Mouse (Mus musculus) G1E (cell line): ENCODE results near the gene Hist2h3c1. TPM values are rescaled to one million over a fixed set of nuclear protein-coding genes. Genes with fewer than 3 reads are reported as not detected.
"Not testable (repeated sequence)": the region's sequence is repeated elsewhere in the genome, so short reads cannot be mapped to it uniquely, and the experiment has no call there.

Experiments used
- ATAC-seq: 2 replicates; pipeline ENCODE4 v1.8.0; 2016; ENCODE audit warnings: mild to moderate bottlenecking; ENCODE audit not compliant: insufficient number of reproducible peaks, poor library complexity, low FRiP score, severe bottlenecking; ENCODE audit errors: extremely low read depth
- DNase-seq: peaks from one replicate; pipeline ENCODE4 v3.0.0; 2012; ENCODE audit warnings: low spot score
- H3K27me3 ChIP-seq: 2 replicates; pipeline ENCODE4 v1.6.1; 2012; ENCODE audit warnings: mild to moderate bottlenecking, low read length, inconsistent platforms; ENCODE audit not compliant: insufficient read depth
- H3K36me3 ChIP-seq: replicated peaks from 2 replicates; pipeline ENCODE3; 2012; ENCODE audit warnings: mild to moderate bottlenecking, inconsistent platforms
- H3K4me1 ChIP-seq: 2 replicates; pipeline ENCODE4 v1.6.1; 2012; ENCODE audit warnings: low read depth, low read length, inconsistent platforms, mixed read lengths; ENCODE audit not compliant: insufficient read depth
- H3K4me3 ChIP-seq: 2 replicates; pipeline ENCODE4 v1.5.1; 2012; ENCODE audit warnings: low read depth, mild to moderate bottlenecking, inconsistent platforms, low read length, moderate library complexity, mixed read lengths
- H3K9me3 ChIP-seq: replicated peaks from 2 replicates; pipeline ENCODE4 v1.6.1; 2012; ENCODE audit warnings: inconsistent platforms
- CTCF ChIP-seq: IDR thresholded peaks from 2 replicates; pipeline ENCODE4 v1.5.1; 2012; ENCODE audit warnings: low read depth, low read length, inconsistent platforms, mixed read lengths
- GATA1 ChIP-seq: IDR thresholded peaks from 2 replicates; pipeline ENCODE4 v1.6.1; 2012; ENCODE audit warnings: borderline replicate concordance, low read length, inconsistent platforms, mixed read lengths
- GATA2 ChIP-seq: IDR thresholded peaks from 2 replicates; pipeline ENCODE4 v1.6.1; 2012; ENCODE audit warnings: low read depth, low read length, inconsistent platforms, borderline replicate concordance
- POLR2AphosphoS5 ChIP-seq: IDR thresholded peaks from 2 replicates; pipeline ENCODE4 v1.6.1; 2012; ENCODE audit warnings: low read depth, low read length, inconsistent platforms; ENCODE audit not compliant: insufficient replicate concordance
- TAL1 ChIP-seq: conservative IDR thresholded peaks from 2 replicates; pipeline ENCODE4 v1.6.1; 2012; ENCODE audit warnings: low read depth, low read length, inconsistent platforms, mixed read lengths
- polyA plus RNA-seq: library from polyadenylated mRNA; stranded (reverse); fragments of >175 nt; gene quantifications from 2 replicates; pipeline ENCODE4 v1.2.3, GENCODE M21; 2012
- total RNA-seq, 2 experiments: library from RNA; stranded (forward) in 1 of 2; stranded (reverse) in 1 of 2; fragments of 200-1000 nt in 1 of 2; fragments of >200 nt in 1 of 2; fragmentation: Nextera tagmentation in 1 of 2; gene quantifications; 2 replicates each; pipeline ENCODE4 v1.2.3; 2014 to 2017

Hist2h3c1 gene
- total and polyA plus RNA-seq, 3 experiments: 9.1 to 42.6 TPM; not detected in 1

GRCm38 (mm10) chr3:96219191-96219641 lies 27.3 kb upstream of the Hist2h3c1 start:
- Histone ChIP-seq H3K36me3 (peaks cover 3% of the 10 kb centered on the region), H3K27me3 (peaks cover 6% of the 10 kb centered on the region), H3K4me1 (peaks cover 13% of the 10 kb centered on the region), H3K4me3 (peak overlapping the region; percentile 76), H3K9me3 (peaks cover 16% of the 10 kb centered on the region)
- no peak for TF ChIP-seq TAL1
- TF ChIP-seq GATA1: no peak
- no peak for TF ChIP-seq CTCF
- no peak for TF ChIP-seq GATA2
- TF ChIP-seq POLR2AphosphoS5: no peak
- DNase-seq (peak; percentile 34), ATAC-seq (no peak)

DNA sequence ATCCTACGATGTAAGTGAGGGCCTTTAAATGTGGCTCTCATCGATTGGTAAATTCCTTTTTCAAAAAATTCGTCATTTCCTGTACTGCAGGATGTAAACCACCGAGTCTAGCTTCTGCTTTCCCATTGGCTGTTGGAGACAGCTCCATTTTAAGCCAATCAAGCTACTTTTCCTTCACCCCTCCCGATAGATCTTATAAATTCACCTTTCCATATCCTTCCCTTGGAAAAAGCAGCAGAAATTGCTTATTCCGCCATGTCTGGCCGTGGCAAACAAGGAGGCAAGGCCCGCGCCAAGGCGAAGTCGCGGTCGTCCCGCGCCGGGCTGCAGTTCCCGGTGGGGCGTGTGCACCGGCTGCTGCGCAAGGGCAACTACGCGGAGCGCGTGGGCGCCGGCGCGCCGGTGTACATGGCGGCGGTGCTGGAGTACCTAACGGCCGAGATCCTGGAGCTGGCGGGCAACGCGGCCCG lies 26.8 kb upstream of the Hist2h3c1 start, which contains the start of the genes Bola1 and Hist2h2ab:
Gene Bola1, minus strand, starts transcription at position 49 of the 470 bp plus-strand sequence.
Gene Hist2h2ab, plus strand, starts transcription at position 205 of the 470 bp plus-strand sequence.
- H3K4me3 ChIP-seq: peak within 1 kb of the TSS; percentile 76
- H3K36me3 ChIP-seq: peaks cover 3% of the 10 kb centered on the region
- H3K4me1 ChIP-seq: peaks cover 13% of the 10 kb centered on the region
- TF ChIP-seq POLR2AphosphoS5: peak; percentile 90
- TF ChIP-seq CTCF: no peak
- TF ChIP-seq TAL1: no peak
- peak; percentile 83 for DNase-seq
- peak; percentile 83 for ATAC-seq
- peaks cover 16% of the 10 kb centered on the region for H3K9me3 ChIP-seq
- H3K27me3 ChIP-seq: peaks cover 5% of the 10 kb centered on the region; the same call in 1 of the 2 replicates

GRCm38 (mm10) chr3:96220131-96220764 lies 26.2 kb upstream of the Hist2h3c1 start:
- Histone ChIP-seq H3K4me3 (peak overlapping the region; percentile 76), H3K4me1 (peaks cover 17% of the 10 kb centered on the region), H3K9me3 (peaks cover 16% of the 10 kb centered on the region)
- not testable (repeated sequence) for H3K27me3 ChIP-seq, ATAC-seq, H3K36me3 ChIP-seq
- peak; percentile 36 for DNase-seq

DNA sequence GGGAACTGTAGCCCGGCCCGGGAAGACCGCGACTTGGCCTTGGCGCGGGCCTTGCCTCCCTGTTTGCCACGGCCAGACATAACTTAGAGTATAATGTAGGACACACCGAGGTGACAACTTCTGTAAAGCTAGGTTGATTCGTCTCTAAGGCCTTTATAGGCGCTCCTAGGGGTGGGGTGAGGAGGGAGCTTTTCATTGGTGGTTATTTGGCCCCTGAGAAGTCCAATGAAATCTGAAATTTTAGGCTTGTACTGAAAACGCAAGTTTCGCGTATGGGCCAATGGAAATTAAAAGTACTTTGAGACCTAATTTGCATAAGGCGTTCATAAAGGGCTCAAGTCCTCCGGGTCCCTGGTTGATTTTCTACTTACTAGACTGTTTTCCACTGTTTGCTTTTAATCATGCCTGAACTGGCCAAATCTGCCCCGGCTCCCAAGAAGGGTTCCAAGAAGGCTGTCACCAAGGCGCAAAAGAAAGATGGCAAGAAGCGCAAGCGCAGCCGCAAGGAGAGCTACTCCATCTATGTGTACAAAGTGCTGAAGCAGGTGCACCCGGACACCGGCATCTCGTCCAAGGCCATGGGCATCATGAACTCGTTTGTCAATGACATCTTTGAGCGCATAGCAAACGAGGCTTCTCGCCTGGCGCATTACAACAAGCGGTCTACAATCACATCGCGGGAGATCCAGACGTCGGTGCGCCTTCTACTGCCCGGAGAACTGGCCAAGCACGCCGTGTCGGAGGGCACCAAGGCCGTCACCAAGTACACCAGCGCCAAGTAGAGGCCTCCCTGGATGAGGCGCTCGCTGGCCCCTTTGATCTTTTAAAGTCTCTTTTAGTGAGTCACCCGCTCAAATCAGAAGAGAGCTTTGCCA lies 25.5 kb upstream of the Hist2h3c1 start, which contains the start of the genes Hist2h2ac and Hist2h2be:
Gene Hist2h2ac, minus strand, starts transcription at position 116 of the 875 bp plus-strand sequence.
Gene Hist2h2be, plus strand, starts transcription at position 355 of the 875 bp plus-strand sequence.
- H3K4me3 ChIP-seq: peak within 1 kb of the TSS; percentile 76
- DNase-seq: peak; percentile 89
- TF ChIP-seq GATA1: no peak
- peak; percentile 85; the same call in 1 of the 2 replicates for TF ChIP-seq POLR2AphosphoS5
- no peak for TF ChIP-seq CTCF
- TF ChIP-seq TAL1: no peak
- no peak for TF ChIP-seq GATA2
- H3K9me3 ChIP-seq: peaks cover 16% of the 10 kb centered on the region
- peaks cover 24% of the 10 kb centered on the region for H3K4me1 ChIP-seq
- ATAC-seq: peak; percentile 71
- no peaks in the 10 kb centered on the region for H3K27me3 ChIP-seq
- H3K36me3 ChIP-seq: peaks cover 3% of the 10 kb centered on the region

GRCm38 (mm10) chr3:96221640-96222038 lies 24.8 kb upstream of the Hist2h3c1 start:
- ATAC-seq (no peak), DNase-seq (no peak)
- Histone ChIP-seq H3K4me1 (peaks cover 26% of the 10 kb centered on the region), H3K9me3 (peaks cover 16% of the 10 kb centered on the region), H3K27me3 (no peaks in the 10 kb centered on the region), H3K36me3 (peaks cover 3% of the 10 kb centered on the region), H3K4me3 (no peak overlapping the region; the same call in 1 of the 2 replicates)
- TF ChIP-seq POLR2AphosphoS5 (no peak), TAL1 (no peak), CTCF (no peak), GATA2 (no peak), GATA1 (no peak)

DNA sequence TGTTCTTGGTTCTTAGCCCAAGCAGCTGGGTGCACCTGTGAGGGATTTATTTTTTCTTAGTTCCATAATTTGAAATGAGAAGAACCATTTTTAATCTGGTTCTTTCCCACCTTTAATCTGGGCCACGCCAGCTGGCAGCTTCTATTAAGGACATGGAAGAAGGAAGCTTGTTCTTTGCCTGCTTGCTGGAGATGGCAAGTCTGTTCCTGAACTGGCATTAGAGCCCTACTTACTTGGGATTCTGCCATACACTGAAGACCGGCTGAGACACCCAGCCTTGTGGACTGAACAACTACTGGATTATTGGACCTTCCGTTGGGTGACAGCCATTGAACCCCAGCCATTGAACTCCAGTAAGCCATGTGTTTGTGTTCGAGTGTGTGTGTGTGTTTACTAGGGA lies 23.7 kb upstream of the Hist2h3c1 start:
- DNase-seq (no peak), ATAC-seq (no peak)
- Histone ChIP-seq H3K36me3 (peaks cover 3% of the 10 kb centered on the region), H3K4me1 (peaks cover 30% of the 10 kb centered on the region), H3K9me3 (peaks cover 16% of the 10 kb centered on the region), H3K4me3 (no peak overlapping the region), H3K27me3 (no peaks in the 10 kb centered on the region)
- TF ChIP-seq GATA2 (no peak), CTCF (no peak), TAL1 (no peak), POLR2AphosphoS5 (no peak)
